Comparison of ENCODE assay signal across 26 mouse cellular contexts in the genomic region with DNA sequence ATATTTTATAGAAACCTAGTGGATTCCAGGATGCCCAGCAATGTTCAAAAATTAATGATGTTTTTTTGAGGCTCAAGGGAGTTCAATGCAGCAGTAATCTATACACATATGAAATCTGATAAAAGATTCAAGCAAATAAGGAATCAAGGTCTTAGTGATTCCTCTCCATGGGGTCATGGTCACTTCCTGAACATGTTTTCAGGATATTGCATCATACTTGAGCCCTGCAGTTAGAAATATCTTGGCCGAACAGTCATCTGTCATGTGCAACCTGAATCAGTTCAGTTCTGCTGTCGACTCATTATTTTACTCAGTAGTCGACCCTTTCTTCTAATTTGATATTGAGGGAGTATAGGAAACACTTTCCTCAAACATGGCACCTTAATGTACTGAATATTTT.
DNase-seq lines count a peak whose midpoint lies in the region; ATAC-seq and TF ChIP-seq lines count a peak whose summit lies in the region.
"Had no signal": no experiment of that assay in that cellular context is flagged by ENCODE, and none has a peak within 500 bp of the region (broad histone marks: within the 10 kb centered on the region; RNA-seq: fewer than 3 reads in every experiment).

No protein-coding gene starts in this region.

- intact Hi-C loops in heart, adult 2 months (cut with DNase I), result loop anchor here (10.0 kb wide), 1 partner anchor 241 kb away; no protein-coding TSS in a partner anchor

- ATAC-seq in liver, postnatal 0 days, result no peak
- ATAC-seq in midbrain, embryonic 16.5 days, result no peak
- ATAC-seq: forebrain, embryonic 14.5 days; forebrain, postnatal 0 days; hindbrain, postnatal 0 days; inflammation-experienced regulatory T-cells, adult 6 months; Patski had no signal

- H3K27me3 ChIP-seq in liver, adult 2 months (ENCODE audit: control insufficient read depth, insufficient read depth, low read length), result no peaks in the 10 kb centered on the region
- no peaks in the 10 kb centered on the region for H3K27me3 ChIP-seq in liver, postnatal 0 days (ENCODE audit: insufficient read depth, low read length)
- no peaks in the 10 kb centered on the region for H3K27me3 ChIP-seq in heart, adult 2 months (ENCODE audit: control insufficient read depth, insufficient read depth, low read length)
- no peaks in the 10 kb centered on the region for H3K27me3 ChIP-seq in midbrain, embryonic 16.5 days (ENCODE audit: control insufficient read depth, insufficient read depth, low read depth, low read length)
- H3K27me3 ChIP-seq: embryonic facial prominence, embryonic 12.5 days; embryonic facial prominence, embryonic 15.5 days; heart, embryonic 13.5 days; Patski had no signal

- H3K4me2 ChIP-seq in liver, postnatal 0 days (ENCODE audit: low read depth, low read length), result no peak overlapping the region
- no peak overlapping the region for H3K4me2 ChIP-seq in midbrain, embryonic 16.5 days (ENCODE audit: low read length)
- H3K4me2 ChIP-seq: embryonic facial prominence, embryonic 12.5 days; embryonic facial prominence, embryonic 15.5 days; heart, embryonic 13.5 days; hindbrain, embryonic 14.5 days had no signal

- no peak overlapping the region for H3K9ac ChIP-seq in liver, adult 2 months (ENCODE audit: low read depth, low read length)
- H3K9ac ChIP-seq in liver, postnatal 0 days (replicated peaks), result no peak overlapping the region
- no peak overlapping the region for H3K9ac ChIP-seq in heart, adult 2 months (ENCODE audit: low read depth, low read length)
- H3K9ac ChIP-seq in midbrain, embryonic 16.5 days (ENCODE audit: low read depth, low read length), result no peak overlapping the region
- H3K9ac ChIP-seq: embryonic facial prominence, embryonic 12.5 days; embryonic facial prominence, embryonic 15.5 days; forebrain, postnatal 0 days; heart, embryonic 13.5 days; hindbrain, embryonic 14.5 days had no signal

- no peak for TF ChIP-seq POLR2A in liver, adult 2 months (IDR thresholded peaks at IDR 0.05; ENCODE audit: extremely low read depth, insufficient read depth, low read length)
- no peak for TF ChIP-seq POLR2A in bone marrow macrophage, adult 2 months (IDR thresholded peaks at IDR 0.05; ENCODE audit: borderline replicate concordance, low read depth, low read length)
- no peak for TF ChIP-seq POLR2A in heart, adult 2 months (IDR thresholded peaks at IDR 0.05; ENCODE audit: insufficient read depth, low read depth, low read length)

- no peaks in the 10 kb centered on the region for H3K79me2 ChIP-seq in liver, adult 2 months (ENCODE audit: control insufficient read depth, insufficient read depth, low read length)
- H3K79me2 ChIP-seq in macrophage (ENCODE audit: inconsistent target), result no peaks in the 10 kb centered on the region
- no peaks in the 10 kb centered on the region for H3K79me2 ChIP-seq in heart, adult 2 months (replicated peaks; ENCODE audit: control insufficient read depth, insufficient read depth, low read length)

- peak; percentile 10 for DNase-seq in liver, adult 2 months (ENCODE audit: extremely low read depth, low read depth, low spot score)
- DNase-seq in liver, postnatal 0 days, result no peak
- DNase-seq in heart, adult 2 months, result no peak
- no peak for DNase-seq in kidney, adult 8-10 months
- DNase-seq: adrenal gland, postnatal 25 days; cerebellum, adult 18-20 months; cerebellum, adult 9-10 months; cerebellum, postnatal 14 days; forebrain, postnatal 0 days; gastrocnemius, adult 2 months; gastrocnemius, postnatal 14 days; heart, adult 18-20 months; heart, postnatal 14 days; heart, postnatal 4 days had no signal

- no peak for TF ChIP-seq CTCF in liver, adult 2 months (IDR thresholded peaks at IDR 0.05; ENCODE audit: low read depth, low read length)
- no peak for TF ChIP-seq CTCF in liver, postnatal 0 days (IDR thresholded peaks at IDR 0.05; ENCODE audit: low read depth)
- no peak for TF ChIP-seq CTCF in bone marrow macrophage, adult 2 months (IDR thresholded peaks at IDR 0.05; ENCODE audit: low read depth, low read length)
- TF ChIP-seq CTCF in heart, adult 2 months (IDR thresholded peaks at IDR 0.05), result no peak

- 61% methylated on average over 3 of the region's 3 CpGs for WGBS in liver, adult 2 months
- WGBS in liver, postnatal 0 days (ENCODE audit: insufficient replicate concordance), result 46% methylated on average over 3 of the region's 3 CpGs
- 24% methylated on average over 3 of the region's 3 CpGs for WGBS in macrophage (ENCODE audit: missing documents)
- 50% methylated on average over 3 of the region's 3 CpGs for WGBS in heart, adult 2 months
- WGBS in midbrain, embryonic 16.5 days, result 92% methylated on average over 3 of the region's 3 CpGs

- H3K27ac ChIP-seq in liver, adult 2 months (replicated peaks; ENCODE audit: insufficient read depth, low read depth, low read length), result no peak overlapping the region
- H3K27ac ChIP-seq in liver, postnatal 0 days (ENCODE audit: low read depth), result no peak overlapping the region
- H3K27ac ChIP-seq in bone marrow macrophage, adult 2 months (ENCODE audit: insufficient read depth, low read depth, low read length), result peak overlapping the region; percentile 93
- H3K27ac ChIP-seq in macrophage, result peak overlapping the region; percentile 89
- H3K27ac ChIP-seq in heart, adult 2 months, result no peak overlapping the region
- no peak overlapping the region for H3K27ac ChIP-seq in midbrain, embryonic 16.5 days (ENCODE audit: low read length)
- H3K27ac ChIP-seq: embryonic facial prominence, embryonic 12.5 days; embryonic facial prominence, embryonic 15.5 days; gastrocnemius, adult 2 months; heart, embryonic 10.5 days; heart, embryonic 13.5 days; hindbrain, embryonic 14.5 days; hindbrain, postnatal 0 days had no signal

- H3K9me3 ChIP-seq in liver, postnatal 0 days (ENCODE audit: low read length), result no peaks in the 10 kb centered on the region
- no peaks in the 10 kb centered on the region for H3K9me3 ChIP-seq in midbrain, embryonic 16.5 days (replicated peaks; ENCODE audit: control insufficient read depth, low read length, poor library complexity, severe bottlenecking)
- H3K9me3 ChIP-seq: embryonic facial prominence, embryonic 12.5 days; embryonic facial prominence, embryonic 15.5 days; heart, embryonic 10.5 days; heart, embryonic 13.5 days had no signal

- no peaks in the 10 kb centered on the region for H3K36me3 ChIP-seq in liver, adult 2 months (ENCODE audit: control insufficient read depth, insufficient read depth, low read length)
- no peaks in the 10 kb centered on the region for H3K36me3 ChIP-seq in liver, postnatal 0 days (replicated peaks; ENCODE audit: insufficient read depth, low read length)
- no peaks in the 10 kb centered on the region for H3K36me3 ChIP-seq in macrophage (ENCODE audit: inconsistent target)
- H3K36me3 ChIP-seq in heart, adult 2 months (ENCODE audit: control insufficient read depth, insufficient read depth, low read length), result no peaks in the 10 kb centered on the region
- no peaks in the 10 kb centered on the region for H3K36me3 ChIP-seq in midbrain, embryonic 16.5 days (ENCODE audit: control insufficient read depth, insufficient read depth, low read length)
- H3K36me3 ChIP-seq: embryonic facial prominence, embryonic 12.5 days; embryonic facial prominence, embryonic 15.5 days; heart, embryonic 10.5 days; heart, embryonic 13.5 days had no signal

- TF ChIP-seq EP300 in liver, postnatal 0 days (IDR thresholded peaks at IDR 0.05; ENCODE audit: low read depth), result no peak
- no peak for TF ChIP-seq EP300 in heart, adult 2 months (IDR thresholded peaks at IDR 0.05; ENCODE audit: insufficient read depth, low read depth, low read length)

- H3K4me3 ChIP-seq in liver, adult 2 months (ENCODE audit: insufficient read depth, low read depth, low read length), result no peak overlapping the region
- H3K4me3 ChIP-seq in liver, postnatal 0 days (ENCODE audit: low read depth, low read length), result no peak overlapping the region
- no peak overlapping the region for H3K4me3 ChIP-seq in bone marrow macrophage, adult 2 months (ENCODE audit: insufficient read depth, low read length)
- no peak overlapping the region for H3K4me3 ChIP-seq in macrophage (ENCODE audit: inconsistent target)
- no peak overlapping the region for H3K4me3 ChIP-seq in heart, adult 2 months
- H3K4me3 ChIP-seq in midbrain, embryonic 16.5 days (ENCODE audit: low read depth, low read length), result no peak overlapping the region
- H3K4me3 ChIP-seq: embryonic facial prominence, embryonic 12.5 days; embryonic facial prominence, embryonic 15.5 days; gastrocnemius, adult 2 months; heart, embryonic 10.5 days; heart, embryonic 13.5 days had no signal

- H3K4me1 ChIP-seq in liver, adult 2 months (ENCODE audit: control insufficient read depth, insufficient read depth, low read length), result no peaks in the 10 kb centered on the region
- H3K4me1 ChIP-seq in liver, postnatal 0 days (ENCODE audit: insufficient read depth), result no peaks in the 10 kb centered on the region
- H3K4me1 ChIP-seq in bone marrow macrophage, adult 2 months (ENCODE audit: control insufficient read depth, insufficient read depth, low read length), result peaks cover 30% of the 10 kb centered on the region
- no peaks in the 10 kb centered on the region for H3K4me1 ChIP-seq in heart, adult 2 months (ENCODE audit: control insufficient read depth, insufficient read depth, low read length)
- no peaks in the 10 kb centered on the region for H3K4me1 ChIP-seq in midbrain, embryonic 16.5 days (ENCODE audit: control insufficient read depth, insufficient read depth, low read length)
- H3K4me1 ChIP-seq: embryonic facial prominence, embryonic 12.5 days; embryonic facial prominence, embryonic 15.5 days; heart, embryonic 10.5 days; heart, embryonic 13.5 days had no signal

Comparison
In these comparisons a context has a peak if more than half of its experiments do, and no peak if none do; other contexts are left out.
1. H3K27ac ChIP-seq: peak in bone marrow macrophage, adult 2 months (single experiment) and macrophage (single experiment); none in liver, adult 2 months (single experiment), liver, postnatal 0 days (single experiment), heart, adult 2 months (single experiment) and midbrain, embryonic 16.5 days (single experiment).